Mouse (Mus musculus) limb, embryonic 13.5 days (tissue): Measurements from ENCODE around the gene Zmym6. TPM values are rescaled to one million over a fixed set of nuclear protein-coding genes. Genes with fewer than 3 reads are reported as not detected.
A peak's percentile ranks its signal among the peaks of the same experiment; 100 is the strongest.

Experiments
- ATAC-seq: fragments of 200-750 bp; cut with Nextera tagmentation; 2 replicates; pipeline ENCODE4 v1.8.0; 2017; ENCODE audit warnings: low read depth, moderate number of reproducible peaks, moderate TSS enrichment; ENCODE audit not compliant: low FRiP score
- H3K27ac ChIP-seq: fragments of 300-500 bp; sonication (generic); 2 replicates; pipeline ENCODE4 v1.5.1; 2015; ENCODE audit warnings: inconsistent platforms, mild to moderate bottlenecking, moderate library complexity
- H3K27me3 ChIP-seq: fragments of 300-500 bp; sonication (generic); 2 replicates; pipeline ENCODE4 v1.6.1; 2015; ENCODE audit warnings: mild to moderate bottlenecking, inconsistent platforms
- H3K36me3 ChIP-seq: fragments of 300-500 bp; sonication (generic); 2 replicates; pipeline ENCODE4 v1.6.1; 2015; ENCODE audit warnings: inconsistent platforms, mild to moderate bottlenecking, moderate library complexity
- H3K4me1 ChIP-seq: fragments of 300-500 bp; sonication (generic); 2 replicates; pipeline ENCODE4 v1.6.1; 2015; ENCODE audit warnings: inconsistent platforms
- H3K4me2 ChIP-seq: fragments of 300-500 bp; sonication (generic); replicated peaks from 2 replicates; pipeline ENCODE4 v1.6.1; 2015; ENCODE audit warnings: inconsistent platforms, mild to moderate bottlenecking, moderate library complexity
- H3K4me3 ChIP-seq: fragments of 300-500 bp; sonication (generic); 2 replicates; pipeline ENCODE4 v1.5.1; 2015; ENCODE audit warnings: moderate library complexity, mild to moderate bottlenecking, inconsistent platforms
- H3K9ac ChIP-seq: fragments of 300-500 bp; sonication (generic); 2 replicates; pipeline ENCODE4 v1.6.1; 2015; ENCODE audit warnings: mild to moderate bottlenecking, inconsistent platforms
- H3K9me3 ChIP-seq: fragments of 300-500 bp; sonication (generic); 2 replicates; pipeline ENCODE4 v1.6.1; 2016; ENCODE audit warnings: inconsistent platforms
- WGBS: fragments of 180-500 bp; shearing (Covaris S2); methylation state at CpG from one replicate; pipeline ENCODE4 v1.1.7; 2015; 5-methylcytosine and 5-hydroxymethylcytosine counted together
- polyA plus RNA-seq: library from polyadenylated mRNA; unstranded; fragments of >200 nt; fragmentation: Nextera tagmentation; extraction: Ambion mirVana; gene quantifications from 2 replicates; pipeline ENCODE4 v1.2.1, GENCODE M21; 2015

Zmym6 gene
- 26.2 and 29.3 TPM in 2 replicates for polyA plus RNA-seq

- H3K36me3 ChIP-seq, result peaks cover 2% of the 10 kb centered on the region; the same call in 1 of the 2 replicates
- peak within 1 kb of the TSS; percentile 73 for H3K9ac ChIP-seq
- under 1% methylated on average over 46 of the region's 46 CpGs for WGBS
- peak within 1 kb of the TSS; percentile 81 for H3K27ac ChIP-seq
- ATAC-seq, result peak; percentile 96
- peaks cover 9% of the 10 kb centered on the region for H3K4me1 ChIP-seq
- peak within 1 kb of the TSS; percentile 62 for H3K4me3 ChIP-seq
- H3K27me3 ChIP-seq, result no peaks in the 10 kb centered on the region
- peak within 1 kb of the TSS; percentile 69 for H3K4me2 ChIP-seq
- H3K9me3 ChIP-seq, result no peaks in the 10 kb centered on the region
These were observed at the start of gene Zmym6 for GRCm38 (mm10) chr4:127076875-127077548. Zmym6 (plus strand) TSS chr4:127077383.

- Histone ChIP-seq H3K4me1 (no peaks in the 10 kb centered on the region), H3K9me3 (no peaks in the 10 kb centered on the region), H3K4me3 (no peak overlapping the region), H3K27ac (no peak overlapping the region), H3K4me2 (no peak overlapping the region), H3K9ac (no peak overlapping the region), H3K27me3 (no peaks in the 10 kb centered on the region), H3K36me3 (peaks cover 88% of the 10 kb centered on the region)
- 91% methylated on average over 3 of the region's 3 CpGs for whole genome bisulfite sequencing
- ATAC-seq, result no peak
These were observed 40.0 kb upstream of the Zmym6 start for GRCm38 (mm10) chr4:127037158-127037557.

- H3K36me3 ChIP-seq, result peaks cover 83% of the 10 kb centered on the region
These were observed 39.0 kb upstream of the Zmym6 start for GRCm38 (mm10) chr4:127037908-127038827.

GRCm38 (mm10) chr4:127038828-127039349 lies 38.3 kb upstream of the Zmym6 start:
- peaks cover 81% of the 10 kb centered on the region for H3K36me3 ChIP-seq

More at GRCm38 (mm10) chr4:127037908-127038827, 39.0 kb upstream of the Zmym6 start:
- peak; percentile 42 for ATAC-seq
- 77% methylated on average over 8 of the region's 8 CpGs for WGBS
- Histone ChIP-seq H3K9me3 (no peaks in the 10 kb centered on the region), H3K4me1 (no peaks in the 10 kb centered on the region), H3K9ac (no peak overlapping the region), H3K27me3 (no peaks in the 10 kb centered on the region), H3K27ac (no peak overlapping the region), H3K4me3 (no peak overlapping the region), H3K4me2 (no peak overlapping the region)

GRCm38 (mm10) chr4:127039871-127040483 lies 37.2 kb upstream of the Zmym6 start:
- no peaks in the 10 kb centered on the region for H3K4me1 ChIP-seq
- no peaks in the 10 kb centered on the region for H3K27me3 ChIP-seq
- 75% methylated on average over 3 of the region's 3 CpGs for WGBS
- no peak for ATAC-seq
- H3K4me3 ChIP-seq, result no peak overlapping the region
- no peak overlapping the region for H3K27ac ChIP-seq
- H3K36me3 ChIP-seq, result peaks cover 82% of the 10 kb centered on the region
- H3K9ac ChIP-seq, result no peak overlapping the region
- H3K4me2 ChIP-seq, result no peak overlapping the region
- no peaks in the 10 kb centered on the region for H3K9me3 ChIP-seq

More at GRCm38 (mm10) chr4:127038828-127039349, 38.3 kb upstream of the Zmym6 start:
- no peaks in the 10 kb centered on the region for H3K27me3 ChIP-seq
- H3K9me3 ChIP-seq, result no peaks in the 10 kb centered on the region
- 89% methylated on average over 3 of the region's 3 CpGs for WGBS
- H3K4me3 ChIP-seq, result no peak overlapping the region
- ATAC-seq, result no peak
- H3K9ac ChIP-seq, result no peak overlapping the region
- H3K4me2 ChIP-seq, result no peak overlapping the region
- no peak overlapping the region for H3K27ac ChIP-seq
- no peaks in the 10 kb centered on the region for H3K4me1 ChIP-seq

- WGBS, result 90% methylated on average over 4 of the region's 4 CpGs
These were observed 33.6 kb upstream of the Zmym6 start for GRCm38 (mm10) chr4:127043540-127043939.

GRCm38 (mm10) chr4:127051121-127051520 lies 26.1 kb upstream of the Zmym6 start:
- Histone ChIP-seq H3K9me3 (no peaks in the 10 kb centered on the region), H3K9ac (no peak overlapping the region), H3K4me1 (no peaks in the 10 kb centered on the region), H3K27ac (no peak overlapping the region), H3K27me3 (no peaks in the 10 kb centered on the region), H3K4me3 (no peak overlapping the region), H3K36me3 (peaks cover 75% of the 10 kb centered on the region), H3K4me2 (no peak overlapping the region)
- ATAC-seq, result no peak
- WGBS, result 85% methylated on average over 8 of the region's 8 CpGs

More at GRCm38 (mm10) chr4:127043540-127043939, 33.6 kb upstream of the Zmym6 start:
- Histone ChIP-seq H3K9ac (no peak overlapping the region), H3K4me1 (no peaks in the 10 kb centered on the region), H3K4me3 (no peak overlapping the region), H3K36me3 (peaks cover 84% of the 10 kb centered on the region), H3K9me3 (no peaks in the 10 kb centered on the region), H3K4me2 (no peak overlapping the region), H3K27me3 (no peaks in the 10 kb centered on the region), H3K27ac (no peak overlapping the region)
- no peak for ATAC-seq

- Histone ChIP-seq H3K4me3 (no peak overlapping the region), H3K4me2 (no peak overlapping the region), H3K27ac (no peak overlapping the region), H3K27me3 (no peaks in the 10 kb centered on the region), H3K4me1 (no peaks in the 10 kb centered on the region), H3K9ac (no peak overlapping the region), H3K9me3 (no peaks in the 10 kb centered on the region), H3K36me3 (peaks cover 72% of the 10 kb centered on the region)
- 95% methylated on average over 5 of the region's 5 CpGs for WGBS
- ATAC-seq, result no peak
These were observed 24.1 kb upstream of the Zmym6 start for GRCm38 (mm10) chr4:127053071-127053470.

GRCm38 (mm10) chr4:127054522-127055198 lies 22.5 kb upstream of the Zmym6 start:
- no peak overlapping the region for H3K4me3 ChIP-seq
- H3K9ac ChIP-seq, result no peak overlapping the region
- H3K4me2 ChIP-seq, result no peak overlapping the region
- peaks cover 65% of the 10 kb centered on the region for H3K36me3 ChIP-seq
- H3K9me3 ChIP-seq, result no peaks in the 10 kb centered on the region
- no peaks in the 10 kb centered on the region for H3K27me3 ChIP-seq
- no peaks in the 10 kb centered on the region for H3K4me1 ChIP-seq
- no peak overlapping the region for H3K27ac ChIP-seq
- WGBS, result 86% methylated on average over 7 of the region's 7 CpGs
- ATAC-seq, result no peak

GRCm38 (mm10) chr4:127060585-127061290 lies 16.4 kb upstream of the Zmym6 start, which contains the start of gene Zmym1:
Zmym1 (minus strand) TSS chr4:127061152.
- peak; percentile 93 for ATAC-seq
- H3K9ac ChIP-seq, result peak within 1 kb of the TSS; percentile 83
- H3K36me3 ChIP-seq, result peaks cover 21% of the 10 kb centered on the region
- H3K4me3 ChIP-seq, result peak within 1 kb of the TSS; percentile 85
- no peaks in the 10 kb centered on the region for H3K9me3 ChIP-seq
- peak within 1 kb of the TSS; percentile 67; the same call in 1 of the 2 replicates for H3K27ac ChIP-seq
- no peaks in the 10 kb centered on the region for H3K4me1 ChIP-seq
- WGBS, result 1% methylated on average over 38 of the region's 38 CpGs
- H3K27me3 ChIP-seq, result no peaks in the 10 kb centered on the region
- peak within 1 kb of the TSS; percentile 85 for H3K4me2 ChIP-seq

- WGBS, result 55% methylated on average over 1 of the region's 1 CpGs
- Histone ChIP-seq H3K27ac (no peak overlapping the region), H3K4me1 (no peaks in the 10 kb centered on the region), H3K27me3 (no peaks in the 10 kb centered on the region), H3K9ac (no peak overlapping the region), H3K4me3 (no peak overlapping the region), H3K36me3 (no peaks in the 10 kb centered on the region), H3K9me3 (0 out of 2 replicates have a peak, but pooled peaks cover 3% of the 10 kb centered on the region), H3K4me2 (no peak overlapping the region)
- ATAC-seq, result no peak
These were observed 13.1 kb upstream of the Zmym6 start for GRCm38 (mm10) chr4:127064051-127064450.
